Mouse (Mus musculus) ovary, postnatal 10 days (tissue): ENCODE data around the gene Fahd1.

Source experiments
- DNase-seq: peaks from one replicate; pipeline ENCODE4 v3.0.0; 2022; ENCODE audit warnings: low spot score

Fahd1 gene

DNA sequence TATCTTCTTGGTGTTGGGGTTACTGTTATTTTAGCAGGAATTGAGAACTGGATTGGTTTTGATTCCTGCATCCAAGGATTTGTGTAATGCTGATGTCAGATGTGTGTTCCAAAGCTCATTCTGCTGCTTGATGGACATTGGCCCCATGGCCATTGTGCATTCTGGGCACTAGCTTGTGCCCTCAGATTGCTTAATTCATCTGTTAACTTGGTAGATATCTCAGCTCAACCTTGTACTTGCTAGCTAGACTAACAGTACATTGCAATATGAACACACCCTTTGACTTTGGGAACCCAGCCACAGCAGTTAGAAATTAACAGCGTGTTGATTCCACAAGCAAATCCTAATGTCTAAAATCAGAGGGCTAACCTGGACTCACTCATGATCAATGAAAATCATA is 2.8 kb downstream of the Fahd1 start:
- no peak for DNase-seq

DNA sequence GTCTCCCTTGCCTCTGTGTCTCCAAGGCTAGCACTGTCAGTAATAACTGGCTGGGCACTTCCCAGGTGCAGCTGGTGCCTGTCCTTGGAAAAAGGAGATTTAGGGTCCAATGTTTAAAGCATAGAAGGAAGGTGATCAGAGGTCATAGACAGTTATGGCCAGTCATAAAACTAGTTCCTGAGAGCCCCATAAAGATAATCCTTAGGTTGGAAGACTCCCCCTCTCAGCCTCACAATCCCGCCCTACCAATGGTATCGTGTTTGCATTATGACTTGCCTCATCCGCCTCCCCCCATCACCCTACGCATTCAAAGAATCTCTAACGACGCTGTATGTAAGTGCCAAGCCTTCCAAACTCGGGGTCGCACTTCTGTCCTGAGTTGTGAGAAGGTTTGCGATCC is 5.6 kb downstream of the Fahd1 start:
- no peak for DNase-seq

GRCm38 (mm10) chr17:24842631-24843030 is 7.5 kb downstream of the Fahd1 start:
- DNase-seq = no peak

GRCm38 (mm10) chr17:24841133-24841532 is 9.0 kb downstream of the Fahd1 start:
- DNase-seq = no peak

- no peak for DNase-seq
Measured at GRCm38 (mm10) chr17:24840341-24840740, 9.8 kb downstream of the Fahd1 start.

GRCm38 (mm10) chr17:24839842-24840241 is 10.3 kb downstream of the Fahd1 start, which contains the start of gene Hagh:
Hagh (plus strand) TSS chr17:24840143.
- no peak for DNase-seq

- DNase-seq = no peak
Measured at GRCm38 (mm10) chr17:24821351-24822280, 28.5 kb downstream of the Fahd1 start.

DNA sequence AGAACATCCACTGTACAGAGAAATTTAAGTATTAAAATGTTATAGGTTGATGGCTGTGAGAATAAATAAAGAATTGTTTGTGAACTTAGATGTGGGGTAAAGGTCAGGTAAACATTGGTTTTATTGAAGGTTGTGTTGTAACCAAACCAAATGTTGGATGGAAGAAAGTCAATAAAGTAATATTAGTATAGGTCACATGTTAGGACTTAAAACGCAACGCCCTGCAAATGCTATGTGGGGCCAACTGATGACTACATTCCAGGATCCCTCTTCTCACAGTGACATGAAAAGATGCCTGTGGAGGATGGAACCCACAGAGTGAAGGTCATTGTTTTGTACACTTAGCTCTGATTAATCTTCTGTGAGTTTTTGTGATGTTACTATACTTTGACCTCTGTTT is 30.7 kb downstream of the Fahd1 start:
- DNase-seq = no peak

DNA sequence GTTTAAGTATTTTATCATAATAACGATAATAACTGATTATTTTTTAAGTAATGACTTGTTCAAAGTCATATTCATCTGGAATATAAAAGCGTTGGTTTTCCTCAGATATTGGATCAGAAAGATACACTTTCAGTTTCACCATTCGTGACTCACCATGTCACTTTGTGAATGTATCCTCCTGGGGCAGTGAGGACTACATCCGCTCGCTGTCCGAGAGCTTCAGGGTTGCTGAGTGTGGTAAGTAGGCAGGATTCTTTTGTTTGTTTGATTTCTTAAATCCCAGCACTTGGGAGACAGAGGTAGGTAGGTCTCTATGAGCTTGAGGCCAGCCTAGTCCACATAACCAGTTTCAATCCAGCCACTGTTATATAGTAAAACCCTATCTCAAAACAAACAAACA is 32.0 kb downstream of the Fahd1 start:
- no peak for DNase-seq

GRCm38 (mm10) chr17:24817503-24817902 is 32.7 kb downstream of the Fahd1 start:
- DNase-seq = no peak

DNA sequence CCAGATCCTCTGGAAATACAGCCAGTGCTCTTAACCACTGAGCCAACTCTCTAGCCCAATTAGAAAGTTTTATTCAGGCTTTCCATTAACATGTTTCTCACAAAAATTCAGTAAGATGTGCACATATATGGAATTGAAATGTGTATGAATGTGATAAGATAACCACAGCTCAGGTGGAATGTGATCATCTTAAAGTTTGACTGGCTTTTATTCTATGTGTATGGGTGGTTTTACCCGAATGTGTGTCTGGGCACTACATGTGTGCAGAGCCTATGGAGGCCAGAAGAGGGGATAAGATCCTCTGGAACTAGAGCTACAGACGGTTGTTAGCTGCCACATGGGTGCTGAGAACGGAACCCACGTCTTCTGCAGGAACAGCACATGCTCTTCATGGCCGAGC is 34.9 kb downstream of the Fahd1 start:
- DNase-seq = no peak

DNA sequence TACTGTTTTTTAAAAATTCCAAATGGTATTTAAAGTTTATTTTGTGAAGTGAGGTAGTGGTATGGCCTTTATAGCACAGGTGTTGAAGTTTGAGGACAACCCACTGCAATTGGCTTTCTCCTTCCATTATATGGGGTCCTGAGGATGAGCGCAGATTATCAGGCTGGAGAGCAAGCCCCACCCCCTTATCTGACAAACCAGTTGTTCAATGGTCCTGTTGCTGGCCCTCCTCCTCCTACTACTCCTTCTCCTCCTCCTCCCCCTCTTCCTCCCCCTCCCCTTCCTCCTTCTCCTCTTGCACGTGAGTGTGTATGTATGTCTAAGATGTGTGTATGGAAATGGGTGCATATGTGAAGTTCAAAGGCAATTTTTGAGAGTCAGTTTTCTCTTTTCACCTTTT is 37.9 kb downstream of the Fahd1 start:
- DNase-seq = no peak

DNA sequence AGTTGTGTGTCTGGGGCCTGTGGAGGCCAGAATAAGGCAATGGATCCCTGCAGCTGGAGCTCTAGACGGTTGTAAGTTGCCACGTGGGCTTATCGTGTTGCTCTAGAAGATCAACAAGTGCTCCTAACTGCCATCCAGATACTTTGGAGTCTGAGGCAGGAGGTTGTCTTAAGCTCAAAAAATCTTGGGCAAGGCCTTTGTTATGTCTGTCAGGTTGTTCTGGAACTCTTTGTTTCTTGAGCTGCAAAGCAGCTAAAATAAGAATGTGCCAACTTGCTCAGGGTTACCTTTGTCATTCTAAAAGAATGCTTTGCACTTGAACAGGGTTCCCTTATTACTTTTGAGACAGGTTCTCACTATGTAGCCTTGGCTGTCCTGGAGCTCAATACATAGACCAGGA is 39.0 kb downstream of the Fahd1 start:
- no peak for DNase-seq

DNA sequence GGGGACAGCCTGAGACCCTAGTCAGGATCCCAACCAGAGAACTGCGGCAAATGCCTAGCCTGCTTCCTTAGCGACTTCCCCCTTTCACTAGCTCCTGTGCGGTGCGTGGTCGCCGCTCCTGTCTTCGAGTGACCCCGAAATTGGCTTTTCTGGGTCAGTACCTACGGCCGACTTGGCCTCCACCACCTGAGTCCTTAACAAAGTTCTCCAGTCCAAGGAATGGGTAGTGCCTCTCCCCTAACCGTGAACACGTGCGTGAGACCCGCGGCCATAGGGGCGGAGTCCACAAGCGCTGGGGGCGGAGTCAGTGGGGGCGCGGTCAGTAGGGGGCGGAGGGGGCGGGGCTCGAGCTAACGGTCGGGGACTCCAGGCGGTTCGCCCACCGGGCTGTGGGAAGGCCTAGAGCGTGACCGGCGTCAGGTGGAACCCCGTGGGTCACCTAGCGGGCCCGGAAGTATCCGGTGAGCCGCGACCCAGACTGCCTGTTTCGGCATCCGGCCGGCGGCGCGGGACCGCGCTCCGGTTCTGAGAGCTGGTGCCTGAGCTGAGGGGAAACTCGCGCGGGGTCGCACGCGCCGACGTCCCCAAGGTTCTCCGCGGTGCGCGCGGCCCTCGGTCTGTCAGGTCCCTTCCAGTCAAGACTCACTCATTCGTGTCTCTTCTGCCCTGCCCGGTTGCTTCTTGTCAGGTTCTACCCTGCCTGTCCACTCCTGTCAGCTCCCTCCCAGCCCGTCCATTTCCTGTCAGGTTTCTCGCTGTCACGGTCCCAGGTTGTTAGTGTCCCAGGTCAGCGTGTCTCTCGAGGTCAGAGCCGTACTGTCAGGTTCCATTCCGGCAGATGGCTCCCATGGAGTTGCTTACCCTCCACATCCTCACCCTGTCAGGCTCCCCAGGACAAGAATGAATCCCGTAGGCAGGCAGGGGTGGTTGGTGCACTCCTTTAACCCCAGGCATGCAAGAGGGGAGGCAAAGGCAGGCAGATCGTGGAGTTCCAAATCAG is 45.9 kb downstream of the Fahd1 start, which contains the start of gene Meiob:
Gene Meiob (plus strand): TSS at position 338 of the 1,000 bp plus-strand sequence.
- peak; percentile 17 for DNase-seq

- no peak for DNase-seq
Measured at GRCm38 (mm10) chr17:24800524-24800923, 49.6 kb downstream of the Fahd1 start.

DNA sequence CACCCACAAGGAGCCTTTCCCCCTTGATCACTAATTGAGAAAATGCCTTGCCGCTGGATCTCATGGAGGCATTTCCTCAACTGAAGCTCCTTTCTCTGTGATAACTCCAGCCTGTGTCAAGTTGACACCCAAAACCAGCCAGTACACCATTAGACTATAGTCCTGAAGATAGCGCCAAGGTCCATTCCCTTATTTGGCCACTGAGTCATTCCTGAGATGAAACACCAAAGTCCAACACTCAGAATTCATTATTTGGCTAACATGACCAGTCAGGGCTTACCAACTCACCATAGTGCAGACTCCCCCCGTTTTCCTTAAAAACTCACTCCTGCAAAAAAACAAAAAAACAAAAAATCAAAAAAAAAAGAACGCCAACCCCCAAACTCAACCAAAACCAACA is 50.7 kb downstream of the Fahd1 start:
- DNase-seq = no peak
